Mouse (Mus musculus): ENCODE results near the gene Pkd1l2.

- TF ChIP-seq POLR2A (IDR thresholded peaks at IDR 0.05; ENCODE audit: control insufficient read depth, extremely low read depth, insufficient read depth, low read length, poor library complexity): no peak
- TF ChIP-seq CTCF (IDR thresholded peaks at IDR 0.05; ENCODE audit: borderline replicate concordance, control insufficient read depth, extremely low read depth, insufficient read depth, low read length, poor library complexity): no peak
Measured at GRCm38 (mm10) chr8:116946268-116946838, 135.9 kb downstream of the Pkd1l2 start.
